Mouse (Mus musculus) liver, embryonic 16.5 days (tissue): ENCODE data around the gene Il1r2. TPM values are rescaled to one million over a fixed set of nuclear protein-coding genes. Genes with fewer than 3 reads are reported as not detected.

Source experiments
- ATAC-seq: fragments of 200-750 bp; cut with Nextera tagmentation; 2 replicates; pipeline ENCODE4 v1.8.0; 2017; ENCODE audit warnings: low read depth, mild to moderate bottlenecking, moderate number of reproducible peaks, moderate library complexity
- H3K27ac ChIP-seq: fragments of 300-500 bp; sonication (generic); 2 replicates; pipeline ENCODE4 v1.5.1; 2014; ENCODE audit warnings: mild to moderate bottlenecking, low read length
- H3K27me3 ChIP-seq: fragments of 300-500 bp; sonication (generic); 2 replicates; pipeline ENCODE4 v1.6.1; 2014; ENCODE audit warnings: low read depth, low read length, mixed read lengths; ENCODE audit not compliant: control insufficient read depth, insufficient read depth
- H3K36me3 ChIP-seq: fragments of 300-500 bp; sonication (generic); 2 replicates; pipeline ENCODE4 v1.6.1; 2014; ENCODE audit warnings: mild to moderate bottlenecking; ENCODE audit not compliant: control insufficient read depth, insufficient read depth
- H3K4me1 ChIP-seq: fragments of 300-500 bp; sonication (generic); 2 replicates; pipeline ENCODE4 v1.6.1; 2014; ENCODE audit warnings: low read depth, low read length, mixed read lengths; ENCODE audit not compliant: control insufficient read depth
- H3K4me2 ChIP-seq: fragments of 300-500 bp; sonication (generic); 2 replicates; pipeline ENCODE4 v1.6.1; 2014; ENCODE audit warnings: low read depth, low read length, mixed read lengths
- H3K4me3 ChIP-seq: fragments of 300-500 bp; sonication (generic); 2 replicates; pipeline ENCODE4 v1.5.1; 2014; ENCODE audit warnings: low read depth, mild to moderate bottlenecking, low read length
- H3K9ac ChIP-seq: fragments of 300-500 bp; sonication (generic); 2 replicates; pipeline ENCODE4 v1.6.1; 2014; ENCODE audit warnings: low read depth, low read length
- H3K9me3 ChIP-seq: fragments of 300-500 bp; sonication (generic); replicated peaks from 2 replicates; pipeline ENCODE4 v1.6.1; 2016; ENCODE audit warnings: low read length; ENCODE audit not compliant: control insufficient read depth
- WGBS: fragments of 180-500 bp; shearing (Covaris S2); extraction: QIAGEN DNeasy Blood & Tissue Kit; methylation state at CpG from one replicate; pipeline ENCODE4 v1.1.7; 2014; ENCODE audit not compliant: insufficient replicate concordance; 5-methylcytosine and 5-hydroxymethylcytosine counted together
- polyA plus RNA-seq: library from polyadenylated mRNA; unstranded; fragments of >200 nt; fragmentation: Nextera tagmentation; extraction: Ambion mirVana; gene quantifications from 2 replicates; pipeline ENCODE4 v1.2.1, GENCODE M21; 2015

The Il1r2 gene
- 1.9 and 2.0 TPM in 2 replicates for polyA plus RNA-seq

GRCm38 (mm10) chr1:40073779-40074178 lies at the start of gene Il1r2:
Gene Il1r2 (plus strand): TSS chr1:40074079.
- no peak for ATAC-seq
- no peaks in the 10 kb centered on the region for H3K9me3 ChIP-seq
- no peaks in the 10 kb centered on the region for H3K36me3 ChIP-seq
- no peak within 1 kb of the TSS for H3K27ac ChIP-seq
- H3K4me3 ChIP-seq: no peak within 1 kb of the TSS
- H3K4me1 ChIP-seq: no peaks in the 10 kb centered on the region
- H3K27me3 ChIP-seq: no peaks in the 10 kb centered on the region
- no peak within 1 kb of the TSS for H3K4me2 ChIP-seq
- 65% methylated on average over 5 of the region's 5 CpGs for WGBS
- H3K9ac ChIP-seq: no peak within 1 kb of the TSS

DNA sequence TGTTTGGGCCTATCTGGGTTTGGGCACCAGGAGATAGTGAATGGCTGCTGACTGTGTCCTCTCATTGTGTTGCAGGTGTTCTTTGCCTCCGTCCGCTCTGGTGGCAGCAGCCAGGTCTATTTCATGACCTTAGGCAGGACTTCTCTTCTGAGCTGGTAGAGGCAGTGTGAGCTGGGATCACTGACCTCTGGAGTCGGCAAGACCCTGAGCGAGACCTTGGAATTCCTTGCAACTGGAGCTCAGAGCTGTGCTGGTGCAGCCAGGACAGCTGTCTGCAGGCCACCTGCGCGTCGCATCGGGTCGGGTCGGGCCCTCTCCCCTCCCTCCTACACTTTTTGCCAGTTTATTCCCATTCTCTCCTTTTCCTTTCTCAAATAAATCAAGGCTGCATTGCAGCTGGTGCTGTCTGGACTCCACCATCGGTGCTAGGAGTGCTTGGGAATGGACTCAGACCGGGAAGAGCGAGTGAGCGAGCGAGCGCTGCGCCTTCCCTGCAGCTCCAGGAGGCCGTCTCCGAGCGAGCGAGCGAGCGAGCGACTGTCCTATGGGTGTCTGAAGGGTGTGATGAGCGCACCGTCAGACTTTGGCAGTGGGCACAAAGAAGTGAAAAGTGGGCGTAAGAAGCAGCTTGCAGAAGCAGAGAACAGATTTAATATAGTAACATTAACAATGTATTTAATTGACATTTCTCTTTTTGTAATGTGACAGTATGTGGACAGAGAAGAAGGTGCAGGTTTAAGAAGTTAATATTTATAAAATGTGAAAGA lies 49.1 kb upstream of the Il1r2 start:
- no peaks in the 10 kb centered on the region for H3K4me1 ChIP-seq
- ATAC-seq: no peak
- H3K4me2 ChIP-seq: no peak overlapping the region
- H3K36me3 ChIP-seq: no peaks in the 10 kb centered on the region
- H3K27ac ChIP-seq: no peak overlapping the region
- H3K9ac ChIP-seq: no peak overlapping the region
- H3K27me3 ChIP-seq: no peaks in the 10 kb centered on the region
- WGBS: 81% methylated on average over 27 of the region's 27 CpGs
- no peak overlapping the region for H3K4me3 ChIP-seq
- H3K9me3 ChIP-seq: no peaks in the 10 kb centered on the region

DNA sequence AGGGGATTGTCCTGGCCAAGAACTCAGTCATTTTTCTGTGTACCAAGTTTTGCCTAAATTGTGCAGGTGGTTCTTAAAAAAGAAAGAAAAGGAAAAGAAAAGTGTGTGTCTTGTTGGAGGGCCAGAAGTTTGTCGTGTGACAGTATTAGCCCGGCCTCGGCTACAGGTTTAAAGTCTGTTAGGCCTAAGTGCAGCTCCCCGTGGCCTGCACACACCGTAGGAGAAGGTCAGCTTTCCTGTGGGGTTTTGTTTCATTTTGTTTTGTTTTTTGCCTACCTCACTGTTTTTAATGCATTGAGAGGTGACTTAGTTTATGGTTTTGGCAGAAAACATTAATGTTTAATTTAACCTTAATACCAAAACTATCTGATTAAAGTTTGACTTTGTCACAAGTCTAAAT lies 48.5 kb upstream of the Il1r2 start:
- Histone ChIP-seq H3K4me2 (no peak overlapping the region), H3K4me3 (no peak overlapping the region), H3K9me3 (no peaks in the 10 kb centered on the region), H3K36me3 (no peaks in the 10 kb centered on the region), H3K27me3 (no peaks in the 10 kb centered on the region), H3K4me1 (no peaks in the 10 kb centered on the region), H3K9ac (no peak overlapping the region), H3K27ac (no peak overlapping the region)
- 78% methylated on average over 5 of the region's 5 CpGs for WGBS
- no peak for ATAC-seq

- Histone ChIP-seq H3K9me3 (no peaks in the 10 kb centered on the region), H3K4me1 (no peaks in the 10 kb centered on the region), H3K9ac (no peak overlapping the region), H3K27me3 (no peaks in the 10 kb centered on the region), H3K27ac (no peak overlapping the region), H3K4me3 (no peak overlapping the region), H3K4me2 (no peak overlapping the region), H3K36me3 (no peaks in the 10 kb centered on the region)
- 57% methylated on average over 7 of the region's 7 CpGs for WGBS
- no peak for ATAC-seq
Measured at GRCm38 (mm10) chr1:40027116-40027620, 46.7 kb upstream of the Il1r2 start.

DNA sequence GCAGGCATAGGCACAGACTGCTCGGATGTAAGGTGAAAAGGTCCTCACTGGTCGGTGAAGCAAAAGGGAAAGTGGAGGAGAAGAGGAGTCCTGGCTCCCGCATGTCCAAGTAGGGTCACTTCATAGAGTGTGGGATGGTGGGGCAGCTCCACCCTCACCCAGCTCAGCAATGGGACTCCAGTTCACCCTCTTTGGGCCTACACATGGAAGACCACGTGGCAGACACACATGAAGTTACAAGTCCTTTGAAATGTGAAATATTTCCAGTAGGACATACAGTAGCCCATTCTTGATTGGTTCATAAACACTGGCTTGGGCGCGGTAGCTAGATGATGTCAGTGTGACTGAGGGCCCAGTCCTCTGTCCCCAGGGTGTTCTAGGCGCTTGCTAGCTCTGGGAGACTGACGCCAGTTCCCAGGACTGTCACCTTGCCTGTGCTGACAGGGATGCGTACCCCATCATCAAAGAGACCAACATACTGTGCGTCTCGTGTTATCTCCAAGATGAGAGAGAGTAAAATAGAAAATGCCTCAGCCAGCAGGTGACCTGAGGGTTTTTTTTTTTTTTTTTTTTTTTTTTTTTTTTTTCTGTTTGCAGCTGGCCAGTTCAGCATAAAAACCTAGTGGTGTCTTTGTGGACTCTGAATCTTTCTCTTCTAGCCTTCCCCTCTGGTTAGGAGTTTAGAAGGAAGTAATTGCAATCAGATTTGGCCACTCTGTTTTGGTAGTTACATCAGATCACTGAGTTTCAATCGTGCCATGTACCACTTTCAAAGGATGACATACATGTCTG lies 45.5 kb upstream of the Il1r2 start:
- Histone ChIP-seq H3K4me1 (no peaks in the 10 kb centered on the region), H3K9me3 (no peaks in the 10 kb centered on the region), H3K36me3 (no peaks in the 10 kb centered on the region), H3K27me3 (no peaks in the 10 kb centered on the region), H3K4me2 (no peak overlapping the region), H3K9ac (no peak overlapping the region), H3K4me3 (no peak overlapping the region), H3K27ac (no peak overlapping the region)
- ATAC-seq: no peak
- 72% methylated on average over 12 of the region's 12 CpGs for WGBS

GRCm38 (mm10) chr1:40029597-40029996 lies 44.3 kb upstream of the Il1r2 start:
- no peaks in the 10 kb centered on the region for H3K36me3 ChIP-seq
- no peaks in the 10 kb centered on the region for H3K4me1 ChIP-seq
- ATAC-seq: no peak
- no peak overlapping the region for H3K4me3 ChIP-seq
- no peaks in the 10 kb centered on the region for H3K27me3 ChIP-seq
- H3K9ac ChIP-seq: no peak overlapping the region
- WGBS: 74% methylated on average over 5 of the region's 5 CpGs
- no peak overlapping the region for H3K4me2 ChIP-seq
- H3K9me3 ChIP-seq: no peaks in the 10 kb centered on the region
- no peak overlapping the region for H3K27ac ChIP-seq

- no peak overlapping the region for H3K4me2 ChIP-seq
- no peaks in the 10 kb centered on the region for H3K9me3 ChIP-seq
- no peaks in the 10 kb centered on the region for H3K4me1 ChIP-seq
- no peak overlapping the region for H3K4me3 ChIP-seq
- no peak overlapping the region for H3K27ac ChIP-seq
- no peak for ATAC-seq
- H3K36me3 ChIP-seq: no peaks in the 10 kb centered on the region
- H3K27me3 ChIP-seq: no peaks in the 10 kb centered on the region
- H3K9ac ChIP-seq: no peak overlapping the region
- 55% methylated on average over 14 of the region's 14 CpGs for WGBS
Measured at GRCm38 (mm10) chr1:40030287-40030975, 43.4 kb upstream of the Il1r2 start.

- Histone ChIP-seq H3K27me3 (no peaks in the 10 kb centered on the region), H3K4me2 (no peak overlapping the region)
- ATAC-seq: no peak
Measured at GRCm38 (mm10) chr1:40030976-40031356, 42.9 kb upstream of the Il1r2 start.

More at GRCm38 (mm10) chr1:40030976-40031356, 42.9 kb upstream of the Il1r2 start:
- Histone ChIP-seq H3K9me3 (no peaks in the 10 kb centered on the region), H3K4me1 (no peaks in the 10 kb centered on the region), H3K27ac (no peak overlapping the region), H3K9ac (no peak overlapping the region), H3K4me3 (no peak overlapping the region), H3K36me3 (no peaks in the 10 kb centered on the region)
- 74% methylated on average over 8 of the region's 8 CpGs for WGBS
